Mouse (Mus musculus) heart, postnatal 0 days (tissue): Measurements from ENCODE around the gene Macf1. TPM values are rescaled to one million over a fixed set of nuclear protein-coding genes. Genes with fewer than 3 reads are reported as not detected.
A peak's percentile ranks its signal among the peaks of the same experiment; 100 is the strongest.
"Not testable (repeated sequence)": the region's sequence is repeated elsewhere in the genome, so short reads cannot be mapped to it uniquely, and the experiment has no call there.

ENCODE experiments used
- ATAC-seq: fragments of 200-750 bp; cut with Nextera tagmentation; 2 replicates; pipeline ENCODE4 v1.8.0; 2017; ENCODE audit warnings: low read depth, moderate number of reproducible peaks, moderate library complexity; ENCODE audit not compliant: insufficient read depth
- DNase-seq: peaks from one replicate; pipeline ENCODE4 v3.0.0-alpha.2; 2016; ENCODE audit warnings: low spot score
- H3K27ac ChIP-seq: fragments of 300-500 bp; sonication (generic); 2 replicates; pipeline ENCODE4 v1.5.1; 2014; ENCODE audit warnings: low read depth, mild to moderate bottlenecking
- H3K27me3 ChIP-seq: fragments of 300-500 bp; sonication (generic); 2 replicates; pipeline ENCODE4 v1.6.1; 2014; ENCODE audit warnings: low read length, mixed read lengths; ENCODE audit not compliant: control insufficient read depth, insufficient read depth
- H3K36me3 ChIP-seq: fragments of 300-500 bp; sonication (generic); replicated peaks from 2 replicates; pipeline ENCODE4 v1.6.1; 2014; ENCODE audit warnings: low read length, mixed read lengths; ENCODE audit not compliant: control insufficient read depth, insufficient read depth
- H3K4me1 ChIP-seq: fragments of 300-500 bp; sonication (generic); 2 replicates; pipeline ENCODE4 v1.6.1; 2014; ENCODE audit warnings: antibody characterized with exemption; ENCODE audit not compliant: control insufficient read depth, insufficient read depth
- H3K4me2 ChIP-seq: fragments of 300-500 bp; sonication (generic); 2 replicates; pipeline ENCODE4 v1.6.1; 2014; ENCODE audit warnings: low read depth, mild to moderate bottlenecking, low read length, moderate library complexity
- H3K4me3 ChIP-seq: fragments of 300-500 bp; sonication (generic); 2 replicates; pipeline ENCODE4 v1.5.1; 2014; ENCODE audit warnings: low read depth, low read length
- H3K9ac ChIP-seq: fragments of 300-500 bp; sonication (generic); replicated peaks from 2 replicates; pipeline ENCODE4 v1.6.1; 2014; ENCODE audit warnings: low read depth, low read length, mixed read lengths
- H3K9me3 ChIP-seq: fragments of 300-500 bp; sonication (generic); replicated peaks from 2 replicates; pipeline ENCODE4 v1.6.1; 2016; ENCODE audit warnings: low read length; ENCODE audit not compliant: control insufficient read depth
- CTCF ChIP-seq: IDR thresholded peaks from 2 replicates; pipeline ENCODE4 v1.5.1; 2016; ENCODE audit warnings: antibody characterized with exemption, control low read depth, low read depth
- EP300 ChIP-seq: IDR thresholded peaks from 2 replicates; pipeline ENCODE4 v1.6.1; 2016; ENCODE audit warnings: antibody characterized with exemption, low read depth
- WGBS: fragments of 180-500 bp; shearing (Covaris S2); extraction: QIAGEN DNeasy Blood & Tissue Kit; methylation state at CpG from one replicate; pipeline ENCODE4 v1.1.7; 2014; 5-methylcytosine and 5-hydroxymethylcytosine counted together
- polyA plus RNA-seq: library from polyadenylated mRNA; unstranded; fragments of >200 nt; fragmentation: Nextera tagmentation; extraction: Ambion mirVana; gene quantifications from 2 replicates; pipeline ENCODE4 v1.2.1, GENCODE M21; 2015
- total RNA-seq: library from RNA; depleted of rRNA; stranded (reverse); fragments of >200 nt; gene quantifications from 2 replicates; pipeline ENCODE4 v1.2.3, GENCODE M21; 2014; ENCODE audit warnings: low replicate concordance

The Macf1 gene
- total and polyA plus RNA-seq, 2 experiments from 2014 or later: 41.4 to 236 TPM

- ATAC-seq: no peak
- H3K4me2 ChIP-seq: no peak overlapping the region
- TF ChIP-seq EP300 (no peak), CTCF (no peak)
- H3K27me3 ChIP-seq: peaks cover 9% of the 10 kb centered on the region; the same call in 1 of the 2 replicates
- no peak overlapping the region for H3K27ac ChIP-seq
- no peaks in the 10 kb centered on the region for H3K4me1 ChIP-seq
- H3K36me3 ChIP-seq: no peaks in the 10 kb centered on the region
- 68% methylated on average over 3 of the region's 3 CpGs for WGBS
- H3K4me3 ChIP-seq: no peak overlapping the region
- no peak overlapping the region for H3K9ac ChIP-seq
- DNase-seq: no peak
- H3K9me3 ChIP-seq: no peaks in the 10 kb centered on the region
These were observed 350.0 kb downstream of the Macf1 start for GRCm38 (mm10) chr4:123334177-123334576.

- H3K9me3 ChIP-seq: no peaks in the 10 kb centered on the region
- TF ChIP-seq EP300 (no peak), CTCF (no peak)
- H3K27ac ChIP-seq: no peak overlapping the region
- H3K9ac ChIP-seq: no peak overlapping the region
- no peak overlapping the region for H3K4me2 ChIP-seq
- DNase-seq: no peak
- H3K4me3 ChIP-seq: no peak overlapping the region
- peaks cover 3% of the 10 kb centered on the region; the same call in 1 of the 2 replicates for H3K27me3 ChIP-seq
- WGBS: 98% methylated on average over 4 of the region's 4 CpGs
- no peaks in the 10 kb centered on the region for H3K4me1 ChIP-seq
- no peak for ATAC-seq
- H3K36me3 ChIP-seq: no peaks in the 10 kb centered on the region
These were observed 351.0 kb downstream of the Macf1 start for GRCm38 (mm10) chr4:123333151-123333550.

- not testable (repeated sequence) for H3K9me3 ChIP-seq, H3K36me3 ChIP-seq, H3K27me3 ChIP-seq, DNase-seq, H3K27ac ChIP-seq, ATAC-seq, H3K4me3 ChIP-seq, H3K9ac ChIP-seq, H3K4me2 ChIP-seq, H3K4me1 ChIP-seq
- WGBS: 79% methylated on average over 1 of the region's 1 CpGs
These were observed 352.2 kb downstream of the Macf1 start for GRCm38 (mm10) chr4:123331961-123332360.

- TF ChIP-seq EP300 (no peak), CTCF (no peak)
- Histone ChIP-seq H3K27me3 (peaks cover 2% of the 10 kb centered on the region; the same call in 1 of the 2 replicates), H3K4me3 (no peak overlapping the region), H3K27ac (no peak overlapping the region), H3K36me3 (no peaks in the 10 kb centered on the region), H3K4me1 (0 out of 2 replicates have a peak, but pooled peaks cover under 1% of the 10 kb centered on the region), H3K4me2 (no peak overlapping the region), H3K9me3 (no peaks in the 10 kb centered on the region), H3K9ac (no peak overlapping the region)
- 53% methylated on average over 5 of the region's 5 CpGs for WGBS
- no peak for ATAC-seq
- no peak for DNase-seq
These were observed 352.8 kb downstream of the Macf1 start for GRCm38 (mm10) chr4:123331326-123331725.

- DNase-seq (no peak), ATAC-seq (no peak)
- 65% methylated on average over 6 of the region's 6 CpGs for WGBS
- Histone ChIP-seq H3K36me3 (no peaks in the 10 kb centered on the region), H3K27ac (no peak overlapping the region), H3K4me3 (no peak overlapping the region), H3K27me3 (no peaks in the 10 kb centered on the region), H3K9ac (no peak overlapping the region), H3K4me1 (peaks cover 5% of the 10 kb centered on the region; the same call in 1 of the 2 replicates), H3K4me2 (no peak overlapping the region), H3K9me3 (no peaks in the 10 kb centered on the region)
- TF ChIP-seq CTCF (no peak), EP300 (no peak)
These were observed 355.2 kb downstream of the Macf1 start for GRCm38 (mm10) chr4:123328946-123329345.

GRCm38 (mm10) chr4:123327630-123328029, 356.5 kb downstream of the Macf1 start:
- DNase-seq: peak; percentile 56
- H3K27me3 ChIP-seq: peaks cover 10% of the 10 kb centered on the region; the same call in 1 of the 2 replicates
- H3K4me1 ChIP-seq: peaks cover 5% of the 10 kb centered on the region; the same call in 1 of the 2 replicates
- no peak overlapping the region for H3K27ac ChIP-seq
- no peaks in the 10 kb centered on the region for H3K9me3 ChIP-seq
- H3K4me2 ChIP-seq: no peak overlapping the region
- 42% methylated on average over 3 of the region's 3 CpGs for WGBS
- ATAC-seq: peak; percentile 53; the same call in 1 of the 2 replicates
- no peak overlapping the region for H3K9ac ChIP-seq
- H3K36me3 ChIP-seq: no peaks in the 10 kb centered on the region
- TF ChIP-seq EP300 (no peak), CTCF (no peak)
- no peak overlapping the region for H3K4me3 ChIP-seq
